Mouse (Mus musculus): ENCODE measurements around the gene Snap29. TPM values are rescaled to one million over a fixed set of nuclear protein-coding genes. Genes with fewer than 3 reads are reported as not detected.

Snap29 gene
- 10.1 and 11.3 TPM in 2 replicates for polyA plus RNA-seq (2015; fragmentation: Nextera tagmentation; extraction: Ambion mirVana)

DNA sequence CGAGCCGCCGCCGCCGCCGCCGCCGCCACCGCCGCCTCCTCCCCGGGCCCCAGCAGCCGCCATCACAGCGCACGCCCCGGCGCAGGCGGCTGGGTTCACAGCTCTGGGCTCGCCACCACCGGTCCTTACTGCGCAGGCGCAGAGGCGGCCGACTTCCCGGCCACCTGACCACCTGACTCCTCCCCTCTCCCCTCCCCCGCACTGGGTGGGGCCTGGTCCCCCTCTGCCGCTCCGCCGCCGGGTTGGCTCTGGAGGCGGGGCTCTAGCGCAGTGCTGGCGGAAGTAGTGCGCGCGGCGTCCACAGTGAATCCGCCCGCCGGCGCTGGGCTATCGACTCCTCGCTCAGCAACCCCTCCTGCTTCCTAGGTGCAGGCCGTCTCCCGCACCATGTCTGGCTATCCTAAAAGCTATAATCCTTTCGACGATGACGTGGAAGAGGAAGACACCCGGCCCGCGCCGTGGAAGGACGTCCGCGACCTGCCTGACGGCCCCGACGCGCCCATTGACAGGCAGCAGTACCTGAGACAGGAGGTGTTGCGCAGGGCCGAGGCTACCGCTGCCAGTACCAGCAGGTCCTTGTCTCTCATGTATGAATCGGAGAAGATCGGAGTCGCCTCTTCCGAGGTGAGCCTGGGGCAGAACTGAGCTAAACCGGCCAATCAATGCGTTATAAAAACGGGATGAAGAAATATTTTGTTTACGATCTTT lies at the start of gene Snap29, which contains the start of gene Pi4ka:
Snap29 (plus strand) TSS at position 251 of the 708 bp plus-strand sequence.
Pi4ka (minus strand) TSS at position 579 of the 708 bp plus-strand sequence.

DNA sequence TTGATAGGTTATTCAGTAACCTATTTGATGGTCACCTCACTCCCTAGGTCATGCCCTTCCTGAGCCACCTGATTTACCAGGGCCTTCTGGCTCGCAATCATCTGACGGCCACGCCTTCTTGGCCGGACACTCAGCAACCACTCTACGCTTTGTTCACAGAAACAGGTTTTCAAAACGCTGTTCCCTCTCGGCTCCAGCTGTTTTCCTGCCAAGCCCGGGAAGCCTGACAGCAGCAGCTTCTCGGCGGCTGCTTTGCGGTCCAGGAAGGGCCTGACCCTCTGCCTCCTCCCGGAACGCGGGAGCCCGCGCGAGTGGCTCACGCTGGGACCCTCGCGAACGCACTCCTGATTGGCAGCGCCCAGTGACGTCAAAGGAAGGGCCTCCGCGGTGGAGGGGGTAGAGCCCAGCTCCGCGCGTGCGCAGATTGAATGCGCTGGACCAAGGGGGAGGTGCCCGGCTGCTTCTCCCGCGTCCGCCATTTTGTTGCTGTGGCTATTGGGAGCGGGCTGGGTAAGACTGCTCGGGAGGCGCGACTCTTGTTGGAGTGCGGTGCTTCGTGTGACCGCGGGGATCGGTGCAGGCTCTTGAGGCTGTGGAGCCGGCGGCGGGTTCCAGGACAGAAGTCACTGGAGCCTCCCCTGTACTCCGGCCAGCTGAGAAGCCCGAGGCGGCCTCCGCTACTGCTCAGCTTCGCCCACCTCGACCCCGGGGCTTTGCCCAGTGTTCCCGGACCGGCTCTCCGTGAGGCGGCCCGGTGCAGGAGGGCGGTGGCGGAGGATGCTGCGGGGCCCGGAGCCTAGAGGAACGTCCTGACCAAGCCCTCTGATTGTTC lies 46.0 kb downstream of the Snap29 start, which contains the start of gene Crkl:
Crkl (plus strand) TSS at position 447 of the 832 bp plus-strand sequence.

Other genes with a start within 250 kb of the Snap29 start
- gene Ube2l3, start 203.3 kb upstream of the Snap29 start, polyA plus RNA-seq (2015; fragmentation: Nextera tagmentation; extraction: Ambion mirVana): 286 and 352 TPM in 2 replicates
- 0.09 and 0.12 TPM in 2 replicates for gene Rimbp3, start 197.4 kb upstream of the Snap29 start, polyA plus RNA-seq (2015; fragmentation: Nextera tagmentation; extraction: Ambion mirVana)
- gene Hic2, start 172.4 kb upstream of the Snap29 start, polyA plus RNA-seq (2015; fragmentation: Nextera tagmentation; extraction: Ambion mirVana): 1.4 and 1.5 TPM in 2 replicates
- 7.2 and 17.5 TPM in 2 replicates for gene Tmem191c, start 129.9 kb upstream of the Snap29 start, polyA plus RNA-seq (2015; fragmentation: Nextera tagmentation; extraction: Ambion mirVana)
- 6.1 and 6.9 TPM in 2 replicates for gene Serpind1, start 74.6 kb upstream of the Snap29 start, polyA plus RNA-seq (2015; fragmentation: Nextera tagmentation; extraction: Ambion mirVana)
- gene Pi4ka, start 328 bp downstream of the Snap29 start, polyA plus RNA-seq (2015; fragmentation: Nextera tagmentation; extraction: Ambion mirVana): 18.3 and 19.6 TPM in 2 replicates
- gene Crkl, start 46.0 kb downstream of the Snap29 start, polyA plus RNA-seq (2015; fragmentation: Nextera tagmentation; extraction: Ambion mirVana): 33.2 and 39.0 TPM in 2 replicates
- gene Aifm3, start 83.6 kb downstream of the Snap29 start, polyA plus RNA-seq (2015; fragmentation: Nextera tagmentation; extraction: Ambion mirVana): 2.3 and 6.2 TPM in 2 replicates
- gene Lztr1, start 102.7 kb downstream of the Snap29 start, polyA plus RNA-seq (2015; fragmentation: Nextera tagmentation; extraction: Ambion mirVana): 42.0 and 49.2 TPM in 2 replicates
- 54.2 and 57.5 TPM in 2 replicates for gene Thap7, start 125.2 kb downstream of the Snap29 start, polyA plus RNA-seq (2015; fragmentation: Nextera tagmentation; extraction: Ambion mirVana)
- gene Lrrc74b, start 155.3 kb downstream of the Snap29 start, polyA plus RNA-seq (2015; fragmentation: Nextera tagmentation; extraction: Ambion mirVana): 0.30 and 0.52 TPM in 2 replicates
- gene P2rx6, start 155.9 kb downstream of the Snap29 start, polyA plus RNA-seq (2015; fragmentation: Nextera tagmentation; extraction: Ambion mirVana): 0.81 and 0.96 TPM in 2 replicates
- gene Slc7a4, start 177.2 kb downstream of the Snap29 start, polyA plus RNA-seq (2015; fragmentation: Nextera tagmentation; extraction: Ambion mirVana): 10.7 and 23.6 TPM in 2 replicates
- 10.5 and 12.4 TPM in 2 replicates for gene Smpd4, start 213.4 kb downstream of the Snap29 start, polyA plus RNA-seq (2015; fragmentation: Nextera tagmentation; extraction: Ambion mirVana)
- gene Ccdc74a, start 240.5 kb downstream of the Snap29 start, polyA plus RNA-seq (2015; fragmentation: Nextera tagmentation; extraction: Ambion mirVana): 11.4 and 16.4 TPM in 2 replicates